Mouse (Mus musculus) kidney, postnatal 14 days (tissue): ENCODE results near the gene Stk39.

Experiments used
- DNase-seq: peaks from one replicate; pipeline ENCODE4 v3.0.0; 2022; ENCODE audit warnings: mixed read lengths

The Stk39 gene

GRCm38 (mm10) chr2:68419165-68419564 lies 52.9 kb downstream of the Stk39 start:
- no peak for DNase-seq

GRCm38 (mm10) chr2:68417081-68417480 lies 55.0 kb downstream of the Stk39 start:
- DNase-seq: no peak

GRCm38 (mm10) chr2:68415691-68416090 lies 56.4 kb downstream of the Stk39 start:
- peak; percentile 62 for DNase-seq

GRCm38 (mm10) chr2:68412149-68412548 lies 59.9 kb downstream of the Stk39 start:
- DNase-seq: no peak

GRCm38 (mm10) chr2:68411201-68411600 lies 60.9 kb downstream of the Stk39 start:
- DNase-seq: no peak

GRCm38 (mm10) chr2:68409640-68410215 lies 62.3 kb downstream of the Stk39 start:
- no peak for DNase-seq

- no peak for DNase-seq
Observed at GRCm38 (mm10) chr2:68408271-68408980, 63.6 kb downstream of the Stk39 start.

- DNase-seq: no peak
Observed at GRCm38 (mm10) chr2:68407179-68407950, 64.7 kb downstream of the Stk39 start.

GRCm38 (mm10) chr2:68406571-68407074 lies 65.4 kb downstream of the Stk39 start:
- DNase-seq: no peak

GRCm38 (mm10) chr2:68405163-68405715 lies 66.8 kb downstream of the Stk39 start:
- DNase-seq: no peak

GRCm38 (mm10) chr2:68404274-68405162 lies 67.5 kb downstream of the Stk39 start:
- DNase-seq: no peak

GRCm38 (mm10) chr2:68393611-68394549 lies 78.2 kb downstream of the Stk39 start:
- no peak for DNase-seq

GRCm38 (mm10) chr2:68387824-68388582 lies 84.1 kb downstream of the Stk39 start:
- DNase-seq: peak; percentile 64

- no peak for DNase-seq
Observed at GRCm38 (mm10) chr2:68386313-68386863, 85.7 kb downstream of the Stk39 start.

- DNase-seq: no peak
Observed at GRCm38 (mm10) chr2:68385654-68386312, 86.3 kb downstream of the Stk39 start.

- no peak for DNase-seq
Observed at GRCm38 (mm10) chr2:68383964-68384363, 88.1 kb downstream of the Stk39 start.

- DNase-seq: no peak
Observed at GRCm38 (mm10) chr2:68382394-68383059, 89.5 kb downstream of the Stk39 start.

GRCm38 (mm10) chr2:68381881-68382280 lies 90.2 kb downstream of the Stk39 start:
- DNase-seq: no peak

- no peak for DNase-seq
Observed at GRCm38 (mm10) chr2:68381205-68381604, 90.9 kb downstream of the Stk39 start.
